24 mouse cellular contexts compared by ENCODE assay signal in the genomic region with DNA sequence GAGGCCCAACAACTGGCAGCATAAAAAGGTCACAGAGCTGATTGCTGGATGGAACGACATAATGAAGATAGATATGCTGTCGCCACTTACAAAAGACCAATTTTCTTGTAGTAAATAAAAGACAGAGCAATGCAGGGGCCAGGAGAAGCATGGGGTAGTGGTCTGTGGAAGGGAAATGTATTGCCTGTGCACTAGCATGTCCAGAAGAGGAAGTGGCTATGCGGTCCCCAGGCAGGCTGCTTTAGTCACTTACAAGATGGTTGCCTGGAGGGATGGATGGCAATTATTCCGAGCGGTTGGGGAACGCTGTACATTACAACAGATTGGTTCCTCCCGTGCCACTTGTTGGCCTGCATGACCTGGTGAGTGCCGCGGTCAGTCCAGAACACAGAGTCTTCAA.
"Had no signal": no experiment of that assay in that cellular context is flagged by ENCODE, and none has a peak within 500 bp of the region (broad histone marks: within the 10 kb centered on the region; RNA-seq: fewer than 3 reads in every experiment).

No protein-coding gene starts in this region.

- H3K27ac ChIP-seq: gastrocnemius, adult 2 months; heart, adult 2 months; hindbrain, embryonic 10.5 days; hindbrain, embryonic 12.5 days; hindbrain, embryonic 14.5 days; intestine, embryonic 15.5 days; layer of hippocampus, adult 2 months; left cerebral cortex, adult 2 months; limb, embryonic 10.5 days; limb, embryonic 12.5 days had no signal

- H3K4me3 ChIP-seq: gastrocnemius, adult 2 months; heart, adult 2 months; heart, embryonic 12.5 days; hindbrain, embryonic 10.5 days; hindbrain, embryonic 12.5 days; intestine, embryonic 15.5 days; layer of hippocampus, adult 2 months; left cerebral cortex, adult 2 months; limb, embryonic 10.5 days; limb, embryonic 12.5 days had no signal

- H3K27me3 ChIP-seq: heart, embryonic 12.5 days; hindbrain, embryonic 12.5 days; intestine, embryonic 15.5 days; limb, embryonic 12.5 days had no signal

- H3K9me3 ChIP-seq: heart, embryonic 12.5 days; hindbrain, embryonic 10.5 days; hindbrain, embryonic 12.5 days; intestine, embryonic 15.5 days; limb, embryonic 10.5 days; limb, embryonic 12.5 days had no signal

- ATAC-seq: hindbrain, embryonic 16.5 days; inflammation-experienced regulatory T-cells, adult 6 months; intestine, embryonic 15.5 days; intestine, postnatal 0 days had no signal

- DNase-seq: gastrocnemius, adult 2 months; gastrocnemius, postnatal 14 days; gastrocnemius, postnatal 36 days; heart, adult 2 months; heart, postnatal 10 days; heart, postnatal 4 days; kidney, adult 18-20 months; kidney, adult 8-10 months; kidney, postnatal 10 days; kidney, postnatal 25 days; kidney, postnatal 4 days; liver had no signal

- H3K36me3 ChIP-seq: heart, embryonic 12.5 days; hindbrain, embryonic 12.5 days; intestine, embryonic 15.5 days; limb, embryonic 10.5 days; limb, embryonic 12.5 days had no signal

- H3K4me1 ChIP-seq: heart, embryonic 12.5 days; hindbrain, embryonic 10.5 days; hindbrain, embryonic 12.5 days; intestine, embryonic 15.5 days; limb, embryonic 10.5 days; limb, embryonic 12.5 days had no signal
